Mouse (Mus musculus): Measurements from ENCODE around the gene Atxn7l1. TPM values are rescaled to one million over a fixed set of nuclear protein-coding genes. Genes with fewer than 3 reads are reported as not detected.

Atxn7l1 gene
- total and polyA plus RNA-seq, 2 experiments from 2014 or later, result 20.9 to 27.8 TPM

GRCm38 (mm10) chr12:33128702-33129101 is 18.8 kb upstream of the Atxn7l1 start:
- H3K4me1 ChIP-seq (ENCODE audit: insufficient read depth, low read length), result no peaks in the 10 kb centered on the region
- H3K27ac ChIP-seq (ENCODE audit: low read depth, low read length), result no peak overlapping the region
- H3K4me3 ChIP-seq (ENCODE audit: low read depth, low read length), result no peak overlapping the region
- H3K27me3 ChIP-seq (ENCODE audit: insufficient read depth, low read length), result no peaks in the 10 kb centered on the region
- 38% methylated on average over 7 of the region's 7 CpGs for WGBS
- no peak for TF ChIP-seq CTCF (IDR thresholded peaks at IDR 0.05)
- ATAC-seq (ENCODE audit: low FRiP score) (no peak), DNase-seq (ENCODE audit: low spot score) (no peak)
- no peak overlapping the region for H3K4me2 ChIP-seq (ENCODE audit: low read depth, low read length, poor library complexity, severe bottlenecking)
- H3K36me3 ChIP-seq (ENCODE audit: insufficient read depth, low read length), result no peaks in the 10 kb centered on the region
- H3K9ac ChIP-seq (replicated peaks; ENCODE audit: low read length, poor library complexity, severe bottlenecking), result no peak overlapping the region
- no peaks in the 10 kb centered on the region for H3K9me3 ChIP-seq (ENCODE audit: low read length)

GRCm38 (mm10) chr12:33129410-33129809 is 18.1 kb upstream of the Atxn7l1 start:
- Histone ChIP-seq H3K4me1 (ENCODE audit: insufficient read depth, low read length) (no peaks in the 10 kb centered on the region), H3K27me3 (ENCODE audit: insufficient read depth, low read length) (no peaks in the 10 kb centered on the region), H3K9me3 (ENCODE audit: low read length) (no peaks in the 10 kb centered on the region), H3K4me2 (ENCODE audit: low read depth, low read length, poor library complexity, severe bottlenecking) (no peak overlapping the region), H3K9ac (replicated peaks; ENCODE audit: low read length, poor library complexity, severe bottlenecking) (no peak overlapping the region), H3K36me3 (ENCODE audit: insufficient read depth, low read length) (no peaks in the 10 kb centered on the region), H3K4me3 (ENCODE audit: low read depth, low read length) (no peak overlapping the region), H3K27ac (ENCODE audit: low read depth, low read length) (no peak overlapping the region)
- 16% methylated on average over 4 of the region's 4 CpGs for WGBS
- no peak for TF ChIP-seq CTCF (IDR thresholded peaks at IDR 0.05)
- 0 out of 2 replicates have a peak, but pooled peaks have one; percentile 16 for ATAC-seq (ENCODE audit: low FRiP score)
- DNase-seq (ENCODE audit: low spot score), result no peak

GRCm38 (mm10) chr12:33130401-33130800 is 17.1 kb upstream of the Atxn7l1 start:
- ATAC-seq (ENCODE audit: low FRiP score) (no peak), DNase-seq (ENCODE audit: low spot score) (peak; percentile 46)
- Histone ChIP-seq H3K4me2 (ENCODE audit: low read depth, low read length, poor library complexity, severe bottlenecking) (no peak overlapping the region), H3K36me3 (ENCODE audit: insufficient read depth, low read length) (no peaks in the 10 kb centered on the region), H3K4me1 (ENCODE audit: insufficient read depth, low read length) (no peaks in the 10 kb centered on the region), H3K27ac (ENCODE audit: low read depth, low read length) (no peak overlapping the region), H3K9me3 (ENCODE audit: low read length) (no peaks in the 10 kb centered on the region), H3K4me3 (ENCODE audit: low read depth, low read length) (no peak overlapping the region), H3K9ac (replicated peaks; ENCODE audit: low read length, poor library complexity, severe bottlenecking) (no peak overlapping the region), H3K27me3 (ENCODE audit: insufficient read depth, low read length) (no peaks in the 10 kb centered on the region)
- 29% methylated on average over 8 of the region's 8 CpGs for WGBS
- TF ChIP-seq CTCF (IDR thresholded peaks at IDR 0.05), result no peak

- no peaks in the 10 kb centered on the region for H3K4me1 ChIP-seq (ENCODE audit: insufficient read depth, low read length)
- DNase-seq (ENCODE audit: low spot score) (no peak), ATAC-seq (ENCODE audit: low FRiP score) (no peak)
- H3K4me3 ChIP-seq (ENCODE audit: low read depth, low read length), result no peak overlapping the region
- no peak overlapping the region for H3K9ac ChIP-seq (replicated peaks; ENCODE audit: low read length, poor library complexity, severe bottlenecking)
- 78% methylated on average over 7 of the region's 7 CpGs for WGBS
- no peaks in the 10 kb centered on the region for H3K36me3 ChIP-seq (ENCODE audit: insufficient read depth, low read length)
- no peaks in the 10 kb centered on the region for H3K9me3 ChIP-seq (ENCODE audit: low read length)
- no peak for TF ChIP-seq CTCF (IDR thresholded peaks at IDR 0.05)
- H3K27ac ChIP-seq (ENCODE audit: low read depth, low read length), result no peak overlapping the region
- no peak overlapping the region for H3K4me2 ChIP-seq (ENCODE audit: low read depth, low read length, poor library complexity, severe bottlenecking)
- no peaks in the 10 kb centered on the region for H3K27me3 ChIP-seq (ENCODE audit: insufficient read depth, low read length)
Observed at GRCm38 (mm10) chr12:33131796-33132195, 15.7 kb upstream of the Atxn7l1 start.

- DNase-seq (ENCODE audit: low spot score), result no peak
- H3K9ac ChIP-seq (replicated peaks; ENCODE audit: low read length, poor library complexity, severe bottlenecking), result no peak overlapping the region
- H3K27ac ChIP-seq (ENCODE audit: low read depth, low read length), result no peak overlapping the region
- no peak overlapping the region for H3K4me3 ChIP-seq (ENCODE audit: low read depth, low read length)
- no peaks in the 10 kb centered on the region for H3K9me3 ChIP-seq (ENCODE audit: low read length)
- no peaks in the 10 kb centered on the region for H3K27me3 ChIP-seq (ENCODE audit: insufficient read depth, low read length)
- 97% methylated on average over 1 of the region's 1 CpGs for WGBS
- TF ChIP-seq CTCF (IDR thresholded peaks at IDR 0.05), result no peak
- no peaks in the 10 kb centered on the region for H3K4me1 ChIP-seq (ENCODE audit: insufficient read depth, low read length)
- no peak for ATAC-seq (ENCODE audit: low FRiP score)
- no peaks in the 10 kb centered on the region for H3K36me3 ChIP-seq (ENCODE audit: insufficient read depth, low read length)
- H3K4me2 ChIP-seq (ENCODE audit: low read depth, low read length, poor library complexity, severe bottlenecking), result no peak overlapping the region
Observed at GRCm38 (mm10) chr12:33137857-33138256, 9.6 kb upstream of the Atxn7l1 start.

- DNase-seq (ENCODE audit: low spot score) (no peak), ATAC-seq (ENCODE audit: low FRiP score) (no peak)
- H3K27ac ChIP-seq (ENCODE audit: low read depth, low read length), result no peak overlapping the region
Observed at GRCm38 (mm10) chr12:33139083-33139482, 8.4 kb upstream of the Atxn7l1 start.

More at GRCm38 (mm10) chr12:33139083-33139482, 8.4 kb upstream of the Atxn7l1 start:
- Histone ChIP-seq H3K36me3 (ENCODE audit: insufficient read depth, low read length) (no peaks in the 10 kb centered on the region), H3K4me1 (ENCODE audit: insufficient read depth, low read length) (no peaks in the 10 kb centered on the region), H3K27me3 (ENCODE audit: insufficient read depth, low read length) (no peaks in the 10 kb centered on the region), H3K4me2 (ENCODE audit: low read depth, low read length, poor library complexity, severe bottlenecking) (no peak overlapping the region), H3K9ac (replicated peaks; ENCODE audit: low read length, poor library complexity, severe bottlenecking) (no peak overlapping the region), H3K9me3 (ENCODE audit: low read length) (no peaks in the 10 kb centered on the region), H3K4me3 (ENCODE audit: low read depth, low read length) (no peak overlapping the region)
- 85% methylated on average over 3 of the region's 3 CpGs for WGBS
- TF ChIP-seq CTCF (IDR thresholded peaks at IDR 0.05), result no peak
